9 mouse cellular contexts compared by ENCODE assay signal in genomic region chr4:96705281-96705951, GRCm38 (mm10). TPM values are rescaled to one million over a fixed set of nuclear protein-coding genes. Genes with fewer than 3 reads are reported as not detected.
DNase-seq lines count a peak whose midpoint lies in the region; ATAC-seq and TF ChIP-seq lines count a peak whose summit lies in the region.
"Had no signal": no experiment of that assay in that cellular context is flagged by ENCODE, and none has a peak within 500 bp of the region (broad histone marks: within the 10 kb centered on the region; RNA-seq: fewer than 3 reads in every experiment).

No protein-coding gene starts in this region.

- 56% methylated on average over 2 of the region's 2 CpGs for WGBS in thymus, adult 2 months
- 52% methylated on average over 2 of the region's 2 CpGs for WGBS in hindbrain, embryonic 14.5 days
- 57% methylated on average over 2 of the region's 2 CpGs for WGBS in neural tube, embryonic 15.5 days

- peak; percentile 7 for DNase-seq in thymus, adult 2 months
- DNase-seq in thymus, adult 18-20 months, result no peak
- peak; percentile 42 for DNase-seq in adrenal gland, postnatal 25 days
- DNase-seq in fat pad, adult 2 months (ENCODE audit: extremely low read depth, low read depth, low spot score), result peak; percentile 49
- DNase-seq in hindbrain, embryonic 14.5 days (ENCODE audit: low spot score), result peak; percentile 83
- peak; percentile 78 to 80 for DNase-seq in left cerebral cortex, postnatal 14 days (ENCODE audit: low spot score in 2 of 2)

- no peaks in the 10 kb centered on the region for H3K4me1 ChIP-seq in thymus, adult 2 months (replicated peaks; ENCODE audit: control insufficient read depth, insufficient read depth, low read length)
- H3K4me1 ChIP-seq in hindbrain, embryonic 14.5 days (replicated peaks; ENCODE audit: control insufficient read depth, insufficient read depth, low read length), result no peaks in the 10 kb centered on the region
- H3K4me1 ChIP-seq in neural tube, embryonic 15.5 days, result no peaks in the 10 kb centered on the region
- H3K4me1 ChIP-seq: lung, embryonic 15.5 days had no signal

- no peak overlapping the region for H3K4me2 ChIP-seq in hindbrain, embryonic 14.5 days (replicated peaks)
- no peak overlapping the region for H3K4me2 ChIP-seq in neural tube, embryonic 15.5 days
- H3K4me2 ChIP-seq: lung, embryonic 15.5 days had no signal

- H3K36me3 ChIP-seq in thymus, adult 2 months (ENCODE audit: control insufficient read depth, insufficient read depth, low read length), result no peaks in the 10 kb centered on the region
- no peaks in the 10 kb centered on the region for H3K36me3 ChIP-seq in hindbrain, embryonic 14.5 days (replicated peaks; ENCODE audit: control insufficient read depth, insufficient read depth)
- H3K36me3 ChIP-seq in neural tube, embryonic 15.5 days, result no peaks in the 10 kb centered on the region
- H3K36me3 ChIP-seq: lung, embryonic 15.5 days had no signal

- no peaks in the 10 kb centered on the region for H3K9me3 ChIP-seq in hindbrain, embryonic 14.5 days (ENCODE audit: control insufficient read depth, low read length)
- no peaks in the 10 kb centered on the region for H3K9me3 ChIP-seq in neural tube, embryonic 15.5 days (replicated peaks)
- H3K9me3 ChIP-seq: lung, embryonic 15.5 days had no signal

- no peak overlapping the region for H3K9ac ChIP-seq in hindbrain, embryonic 14.5 days
- H3K9ac ChIP-seq in neural tube, embryonic 15.5 days (replicated peaks), result no peak overlapping the region
- H3K9ac ChIP-seq: lung, embryonic 15.5 days had no signal

- H3K27me3 ChIP-seq in thymus, adult 2 months (ENCODE audit: control insufficient read depth, insufficient read depth, low read length), result no peaks in the 10 kb centered on the region
- H3K27me3 ChIP-seq in hindbrain, embryonic 14.5 days (ENCODE audit: control insufficient read depth, insufficient read depth, low read length), result no peaks in the 10 kb centered on the region
- H3K27me3 ChIP-seq in neural tube, embryonic 15.5 days (replicated peaks), result no peaks in the 10 kb centered on the region
- H3K27me3 ChIP-seq: lung, embryonic 15.5 days had no signal

- intact Hi-C loops in left cerebral cortex, postnatal 14 days (cut with DNase I), result loop anchor here (10.0 kb wide), 1 partner anchor 1039 kb away; no protein-coding TSS in a partner anchor

- no peak overlapping the region for H3K27ac ChIP-seq in thymus, adult 2 months (ENCODE audit: control insufficient read depth, insufficient read depth, low read length)
- no peak overlapping the region for H3K27ac ChIP-seq in hindbrain, embryonic 14.5 days
- H3K27ac ChIP-seq in neural tube, embryonic 15.5 days (replicated peaks), result 0 out of 2 replicates have a peak overlapping the region, but pooled peaks have one; percentile 4
- H3K27ac ChIP-seq: lung, embryonic 15.5 days had no signal

- TF ChIP-seq CTCF in thymus, adult 2 months (IDR thresholded peaks at IDR 0.05; ENCODE audit: borderline replicate concordance, control insufficient read depth, extremely low read depth, insufficient read depth, low read length, poor library complexity), result no peak

- no peak overlapping the region for H3K4me3 ChIP-seq in thymus, adult 2 months (ENCODE audit: control insufficient read depth, insufficient read depth, low read length)
- H3K4me3 ChIP-seq in hindbrain, embryonic 14.5 days (replicated peaks; ENCODE audit: low read length), result no peak overlapping the region
- no peak overlapping the region for H3K4me3 ChIP-seq in neural tube, embryonic 15.5 days (replicated peaks)
- H3K4me3 ChIP-seq: lung, embryonic 15.5 days had no signal

- no peak for TF ChIP-seq POLR2A in thymus, adult 2 months (IDR thresholded peaks at IDR 0.05; ENCODE audit: control insufficient read depth, extremely low read depth, insufficient read depth, low read length, poor library complexity)

- peak; percentile 43; the same call in 1 of the 2 replicates for ATAC-seq in hindbrain, embryonic 14.5 days (ENCODE audit: low FRiP score)
- ATAC-seq in neural tube, embryonic 15.5 days (ENCODE audit: low FRiP score), result no peak
- ATAC-seq in monocyte, adult 5-6 weeks (replicated peaks; ENCODE audit: insufficient number of reproducible peaks, low FRiP score, low TSS enrichment, poor library complexity, severe bottlenecking), result no peak

RNA-seq across cellular contexts. Expression of gene Cyp2j5, which starts 41.5 kb away (rescaled TPM):
- 0.07 and 0.23 TPM in 2 replicates for polyA plus RNA-seq in thymus, adult 2 months (2012; rRNA removed)
- 2.6 TPM in 1 of 2 replicates, not detected in the other for total RNA-seq in adrenal gland, postnatal 25 days (2021)
- polyA plus RNA-seq in hindbrain, embryonic 14.5 days (2014; fragmentation: Nextera tagmentation; extraction: Ambion mirVana), result not detected in 2 replicates
- total RNA-seq in left cerebral cortex, postnatal 14 days (2021), result not detected
- polyA plus RNA-seq in neural tube, embryonic 15.5 days (2015; fragmentation: Nextera tagmentation; extraction: Ambion mirVana), result not detected in 2 replicates
- not detected in 3 replicates for total RNA-seq in monocyte, adult 5-6 weeks (2017)
- polyA plus RNA-seq: lung, embryonic 15.5 days had no signal

Comparison
In these comparisons a context has a peak if more than half of its experiments do, and no peak if none do; other contexts are left out.
1. DNase-seq: peak in thymus, adult 2 months (single experiment), adrenal gland, postnatal 25 days (single experiment), fat pad, adult 2 months (single experiment), hindbrain, embryonic 14.5 days (single experiment) and left cerebral cortex, postnatal 14 days (2 of 2); none in thymus, adult 18-20 months (0 of 2).